Mouse (Mus musculus): Measurements from ENCODE around the gene Mto1. TPM values are rescaled to one million over a fixed set of nuclear protein-coding genes. Genes with fewer than 3 reads are reported as not detected.
"Not testable (repeated sequence)": the region's sequence is repeated elsewhere in the genome, so short reads cannot be mapped to it uniquely, and the experiment has no call there.

Gene Mto1
- polyA plus RNA-seq, 1 experiment: 11.5 TPM

GRCm38 (mm10) chr9:78506002-78506721 is 58.2 kb downstream of the Mto1 start:
- Histone ChIP-seq H3K4me1 (ENCODE audit: control insufficient read depth, insufficient read depth, low read length) (no peaks in the 10 kb centered on the region), H3K4me3 (ENCODE audit: control insufficient read depth, low read depth, low read length) (no peak overlapping the region), H3K27me3 (ENCODE audit: control insufficient read depth, insufficient read depth, low read length) (no peaks in the 10 kb centered on the region), H3K36me3 (ENCODE audit: control insufficient read depth, insufficient read depth, low read length) (no peaks in the 10 kb centered on the region), H3K27ac (ENCODE audit: control insufficient read depth, insufficient read depth, low read depth, low read length) (no peak overlapping the region)
- TF ChIP-seq CTCF (IDR thresholded peaks at IDR 0.05; ENCODE audit: control insufficient read depth, insufficient read depth, insufficient replicate concordance, low read depth, low read length) (no peak), POLR2A (IDR thresholded peaks at IDR 0.05; ENCODE audit: control insufficient read depth, low read depth, low read length) (no peak)

GRCm38 (mm10) chr9:78506722-78507077 is 58.7 kb downstream of the Mto1 start:
- Histone ChIP-seq H3K4me1 (ENCODE audit: control insufficient read depth, insufficient read depth, low read length) (no peaks in the 10 kb centered on the region), H3K4me3 (ENCODE audit: control insufficient read depth, low read depth, low read length) (no peak overlapping the region), H3K27ac (ENCODE audit: control insufficient read depth, insufficient read depth, low read depth, low read length) (no peak overlapping the region), H3K27me3 (ENCODE audit: control insufficient read depth, insufficient read depth, low read length) (no peaks in the 10 kb centered on the region), H3K36me3 (ENCODE audit: control insufficient read depth, insufficient read depth, low read length) (no peaks in the 10 kb centered on the region)
- TF ChIP-seq CTCF (IDR thresholded peaks at IDR 0.05; ENCODE audit: control insufficient read depth, insufficient read depth, insufficient replicate concordance, low read depth, low read length): no peak
- TF ChIP-seq POLR2A (IDR thresholded peaks at IDR 0.05; ENCODE audit: control insufficient read depth, low read depth, low read length): no peak

DNA sequence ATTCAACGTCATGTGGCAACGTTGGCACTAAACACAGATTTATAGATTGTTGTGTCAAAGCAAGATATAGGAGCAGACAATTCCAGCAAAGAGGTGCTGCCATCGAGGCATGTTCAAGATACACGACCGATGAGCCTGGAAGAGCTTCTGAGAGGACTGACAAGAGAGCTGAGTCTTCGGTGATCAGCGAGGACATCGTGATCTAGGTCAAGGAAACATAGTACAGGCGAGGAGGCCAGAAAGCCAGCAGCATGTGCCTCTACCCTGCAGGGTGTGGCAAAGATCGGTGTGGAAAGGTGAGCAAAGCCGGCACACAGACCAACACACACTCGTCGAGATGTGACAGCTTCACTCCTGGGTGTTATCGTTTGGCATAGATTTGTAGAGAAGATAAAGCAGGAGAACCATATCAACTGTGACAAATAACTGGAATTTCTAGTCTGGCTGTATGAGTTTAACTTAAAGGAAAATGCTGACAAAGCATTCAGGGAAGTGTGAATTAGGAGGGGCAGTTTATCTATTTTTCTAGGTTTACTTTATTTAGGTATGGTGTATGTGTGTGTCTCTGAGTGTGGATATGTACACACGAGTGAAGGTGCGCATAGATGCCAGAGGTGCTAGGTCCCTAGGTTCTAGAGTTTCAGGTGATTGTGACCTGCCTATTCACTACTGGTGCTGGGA is 60.2 kb downstream of the Mto1 start:
- Histone ChIP-seq H3K4me3 (ENCODE audit: control insufficient read depth, low read depth, low read length) (no peak overlapping the region), H3K36me3 (ENCODE audit: control insufficient read depth, insufficient read depth, low read length) (no peaks in the 10 kb centered on the region), H3K27ac (ENCODE audit: control insufficient read depth, insufficient read depth, low read depth, low read length) (no peak overlapping the region), H3K4me1 (ENCODE audit: control insufficient read depth, insufficient read depth, low read length) (no peaks in the 10 kb centered on the region), H3K27me3 (ENCODE audit: control insufficient read depth, insufficient read depth, low read length) (no peaks in the 10 kb centered on the region)
- TF ChIP-seq CTCF (IDR thresholded peaks at IDR 0.05; ENCODE audit: control insufficient read depth, insufficient read depth, insufficient replicate concordance, low read depth, low read length) (no peak), POLR2A (IDR thresholded peaks at IDR 0.05; ENCODE audit: control insufficient read depth, low read depth, low read length) (no peak)

- TF ChIP-seq CTCF (IDR thresholded peaks at IDR 0.05; ENCODE audit: control insufficient read depth, insufficient read depth, insufficient replicate concordance, low read depth, low read length) (no peak), POLR2A (IDR thresholded peaks at IDR 0.05; ENCODE audit: control insufficient read depth, low read depth, low read length) (no peak)
- H3K36me3 ChIP-seq (ENCODE audit: control insufficient read depth, insufficient read depth, low read length): no peaks in the 10 kb centered on the region
- H3K4me3 ChIP-seq (ENCODE audit: control insufficient read depth, low read depth, low read length): no peak overlapping the region
- H3K27ac ChIP-seq (ENCODE audit: control insufficient read depth, insufficient read depth, low read depth, low read length): no peak overlapping the region
- no peaks in the 10 kb centered on the region for H3K27me3 ChIP-seq (ENCODE audit: control insufficient read depth, insufficient read depth, low read length)
- no peaks in the 10 kb centered on the region for H3K4me1 ChIP-seq (ENCODE audit: control insufficient read depth, insufficient read depth, low read length)
Observed at GRCm38 (mm10) chr9:78511705-78512104, 63.7 kb downstream of the Mto1 start.

DNA sequence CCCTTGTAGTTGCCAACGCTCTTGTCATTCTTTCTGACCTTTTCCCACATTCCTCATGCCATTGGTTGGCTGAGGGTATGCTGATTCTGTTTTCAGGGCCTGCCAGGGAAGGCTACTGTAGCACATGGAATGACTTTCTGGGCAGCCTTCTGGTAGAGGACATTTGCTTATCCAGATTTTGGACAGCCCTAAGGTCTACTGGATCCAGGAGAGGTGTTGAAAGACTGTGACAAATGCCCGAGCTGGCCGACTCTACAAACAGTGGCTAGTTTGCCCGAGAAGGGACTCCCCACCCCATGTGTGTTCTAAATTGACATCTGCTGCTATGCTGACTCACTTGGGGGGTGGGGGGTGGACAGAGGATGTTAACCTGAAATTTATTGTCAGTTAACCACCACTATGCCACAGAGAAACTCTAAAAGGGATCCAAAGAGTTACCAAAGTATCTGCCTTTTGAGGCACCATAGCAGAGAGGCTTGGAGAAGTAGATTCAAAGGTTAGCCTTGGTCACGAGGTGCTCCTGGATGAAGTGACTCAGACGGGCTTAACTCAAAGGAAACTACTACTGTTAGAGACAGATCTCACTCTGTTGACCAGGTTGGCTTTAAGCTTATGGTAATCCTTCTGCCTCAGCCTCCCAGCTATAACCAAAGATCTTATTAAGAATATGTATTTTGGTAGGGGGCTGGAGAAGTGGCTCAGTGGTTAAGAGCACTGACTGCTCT is 65.9 kb downstream of the Mto1 start:
- no peak for TF ChIP-seq CTCF (IDR thresholded peaks at IDR 0.05; ENCODE audit: control insufficient read depth, insufficient read depth, insufficient replicate concordance, low read depth, low read length)
- no peak for TF ChIP-seq POLR2A (IDR thresholded peaks at IDR 0.05; ENCODE audit: control insufficient read depth, low read depth, low read length)

DNA sequence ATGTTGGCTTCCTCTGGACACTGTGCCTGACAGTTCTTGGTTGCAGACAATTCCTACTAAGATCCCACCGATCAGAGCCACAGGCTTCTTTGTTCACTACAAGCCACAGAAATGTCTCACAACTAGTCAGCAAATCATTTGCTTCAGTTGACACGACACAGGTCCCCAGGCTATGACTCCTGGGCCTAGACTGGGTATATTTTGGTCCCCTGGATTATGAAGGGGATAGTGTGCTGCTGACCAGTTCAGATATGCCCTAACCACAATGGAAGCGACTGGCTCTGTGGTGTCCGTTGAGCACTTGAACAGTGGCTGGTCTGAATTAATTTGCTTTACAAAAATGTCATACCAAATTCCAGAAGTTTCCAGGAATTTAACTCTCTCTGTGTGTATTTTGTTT is 66.7 kb downstream of the Mto1 start:
- Histone ChIP-seq H3K36me3 (ENCODE audit: control insufficient read depth, insufficient read depth, low read length) (no peaks in the 10 kb centered on the region), H3K27ac (ENCODE audit: control insufficient read depth, insufficient read depth, low read depth, low read length) (no peak overlapping the region), H3K4me3 (ENCODE audit: control insufficient read depth, low read depth, low read length) (no peak overlapping the region), H3K4me1 (ENCODE audit: control insufficient read depth, insufficient read depth, low read length) (no peaks in the 10 kb centered on the region; the same call in 1 of the 2 replicates), H3K27me3 (ENCODE audit: control insufficient read depth, insufficient read depth, low read length) (no peaks in the 10 kb centered on the region)
- TF ChIP-seq CTCF (IDR thresholded peaks at IDR 0.05; ENCODE audit: control insufficient read depth, insufficient read depth, insufficient replicate concordance, low read depth, low read length): no peak

More for the DNA sequence above, 65.9 kb downstream of the Mto1 start:
- Histone ChIP-seq H3K4me3 (ENCODE audit: control insufficient read depth, low read depth, low read length) (no peak overlapping the region), H3K27ac (ENCODE audit: control insufficient read depth, insufficient read depth, low read depth, low read length) (no peak overlapping the region), H3K4me1 (ENCODE audit: control insufficient read depth, insufficient read depth, low read length) (no peaks in the 10 kb centered on the region; the same call in 1 of the 2 replicates), H3K27me3 (ENCODE audit: control insufficient read depth, insufficient read depth, low read length) (no peaks in the 10 kb centered on the region), H3K36me3 (ENCODE audit: control insufficient read depth, insufficient read depth, low read length) (no peaks in the 10 kb centered on the region)

DNA sequence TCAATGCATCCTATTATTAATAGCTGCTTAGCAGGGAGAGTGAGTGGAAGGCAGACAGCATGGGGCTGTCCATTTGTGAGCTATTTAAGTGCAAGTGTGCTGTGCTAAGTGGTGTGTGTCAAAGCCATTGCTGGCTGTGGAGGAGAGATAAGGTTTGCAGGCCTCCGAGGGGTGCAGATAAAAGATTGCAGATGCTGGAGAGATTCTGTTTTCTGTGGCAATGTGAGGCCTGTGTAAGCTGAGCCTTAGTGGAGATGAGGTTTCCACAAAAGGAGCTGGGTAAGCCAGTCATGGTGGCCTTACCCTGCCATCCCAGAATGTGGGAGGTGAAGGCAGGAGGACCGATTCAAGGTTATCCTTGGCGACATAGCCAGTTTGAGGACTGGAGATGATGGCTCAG is 68.1 kb downstream of the Mto1 start:
- TF ChIP-seq CTCF (IDR thresholded peaks at IDR 0.05; ENCODE audit: control insufficient read depth, insufficient read depth, insufficient replicate concordance, low read depth, low read length): no peak
- TF ChIP-seq POLR2A (IDR thresholded peaks at IDR 0.05; ENCODE audit: control insufficient read depth, low read depth, low read length): no peak
- no peak overlapping the region for H3K27ac ChIP-seq (ENCODE audit: control insufficient read depth, insufficient read depth, low read depth, low read length)
- no peaks in the 10 kb centered on the region for H3K27me3 ChIP-seq (ENCODE audit: control insufficient read depth, insufficient read depth, low read length)
- H3K4me3 ChIP-seq (ENCODE audit: control insufficient read depth, low read depth, low read length): no peak overlapping the region
- peaks cover 11% of the 10 kb centered on the region for H3K4me1 ChIP-seq (ENCODE audit: control insufficient read depth, insufficient read depth, low read length)
- no peaks in the 10 kb centered on the region for H3K36me3 ChIP-seq (ENCODE audit: control insufficient read depth, insufficient read depth, low read length)

DNA sequence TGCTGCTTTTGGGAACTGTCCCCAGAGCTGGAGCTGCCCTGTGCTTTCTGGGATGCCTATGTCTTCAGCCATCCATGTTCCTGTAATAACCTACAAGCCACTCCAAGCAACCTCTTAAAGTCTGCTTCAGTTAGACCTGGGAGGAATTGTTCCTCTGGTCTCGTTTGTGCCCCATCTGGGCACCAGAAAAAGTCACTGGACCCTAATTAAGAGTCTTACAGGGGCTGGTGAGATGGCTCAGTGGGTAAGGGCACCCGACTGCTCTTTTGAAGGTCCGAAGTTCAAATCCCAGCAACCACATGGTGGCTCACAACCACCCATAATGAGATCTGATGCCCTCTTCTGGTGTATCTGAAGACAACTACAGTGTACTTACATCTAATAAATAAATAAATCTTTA is 69.2 kb downstream of the Mto1 start:
- H3K36me3 ChIP-seq (ENCODE audit: control insufficient read depth, insufficient read depth, low read length); H3K4me3 ChIP-seq (ENCODE audit: control insufficient read depth, low read depth, low read length); H3K27ac ChIP-seq (ENCODE audit: control insufficient read depth, insufficient read depth, low read depth, low read length); H3K27me3 ChIP-seq (ENCODE audit: control insufficient read depth, insufficient read depth, low read length): not testable (repeated sequence)
- peaks cover 14% of the 10 kb centered on the region for H3K4me1 ChIP-seq (ENCODE audit: control insufficient read depth, insufficient read depth, low read length)

All from testis, adult 2 months (tissue).